Mouse (Mus musculus) large intestine, adult 2 months (tissue): ENCODE data around the gene Bgn. TPM values are rescaled to one million over a fixed set of nuclear protein-coding genes. Genes with fewer than 3 reads are reported as not detected.

ENCODE experiments used
- DNase-seq: peaks from one replicate; pipeline ENCODE4 v3.0.0-alpha.2; 2012; ENCODE audit warnings: low read depth, low spot score
- WGBS: fragments of 180-500 bp; shearing (Covaris S2); methylation state at CpG from one replicate; pipeline ENCODE4 v1.1.7; 2018; 5-methylcytosine and 5-hydroxymethylcytosine counted together
- polyA plus RNA-seq: library from polyadenylated mRNA; depleted of rRNA; stranded (reverse); fragments of >200 nt; gene quantifications from 2 replicates; pipeline ENCODE4 v1.2.3, GENCODE M21; 2012; rRNA removed

The Bgn gene
- 124 and 157 TPM in 2 replicates for polyA plus RNA-seq

GRCm38 (mm10) chrX:73483484-73483810 lies at the start of gene Bgn:
TSS of gene Bgn (plus strand) at chrX:73483602.
- 30% methylated on average over 11 of the region's 14 CpGs for WGBS
- no peak for DNase-seq

DNA sequence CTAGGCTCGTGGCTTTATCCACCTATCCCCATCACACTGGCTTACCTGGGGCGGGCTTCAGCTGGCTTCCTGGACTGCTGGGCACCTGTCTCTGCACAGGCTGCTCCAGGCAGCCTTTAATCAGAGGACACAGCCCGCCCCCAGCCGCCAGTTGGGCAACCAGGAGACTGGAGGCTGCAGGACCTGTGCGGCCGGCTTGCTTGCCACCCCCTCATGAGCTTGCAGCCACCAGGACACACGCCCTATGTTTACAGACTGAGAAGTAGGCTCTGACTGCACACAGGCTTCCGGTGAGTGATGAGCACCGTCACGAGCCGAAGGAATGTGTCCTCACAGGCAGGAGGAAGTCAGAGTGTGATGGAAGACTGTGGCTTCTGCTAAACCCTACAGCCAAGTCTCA lies 48.1 kb upstream of the Bgn start, which contains the start of gene Trex2:
Trex2 (minus strand) TSS at position 93 of the 400 bp plus-strand sequence.
- 40% methylated on average over 11 of the region's 11 CpGs for WGBS

DNA sequence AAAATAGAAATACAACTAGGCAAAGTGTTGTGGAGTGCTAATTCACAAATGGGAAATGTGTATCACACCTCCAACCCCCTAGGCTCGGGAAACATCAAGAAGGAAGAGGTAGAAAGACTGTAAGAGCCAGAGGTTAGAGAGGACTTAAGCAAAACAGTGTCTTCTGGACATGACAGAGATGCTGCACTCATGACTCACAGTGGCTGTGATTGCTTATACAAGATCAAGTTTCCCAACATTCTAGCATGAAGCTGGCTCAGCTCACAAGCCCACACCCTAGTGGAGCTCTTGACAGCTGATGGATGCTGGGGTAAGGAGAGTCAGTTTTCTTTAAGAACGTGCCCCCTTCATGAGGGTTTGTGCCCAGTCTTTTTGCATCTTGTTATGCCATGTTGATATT lies 42.0 kb upstream of the Bgn start:
- 69% methylated on average over 2 of the region's 2 CpGs for WGBS

More for the DNA sequence above, 48.1 kb upstream of the Bgn start, which contains the start of gene Trex2:
- DNase-seq: no peak

DNA sequence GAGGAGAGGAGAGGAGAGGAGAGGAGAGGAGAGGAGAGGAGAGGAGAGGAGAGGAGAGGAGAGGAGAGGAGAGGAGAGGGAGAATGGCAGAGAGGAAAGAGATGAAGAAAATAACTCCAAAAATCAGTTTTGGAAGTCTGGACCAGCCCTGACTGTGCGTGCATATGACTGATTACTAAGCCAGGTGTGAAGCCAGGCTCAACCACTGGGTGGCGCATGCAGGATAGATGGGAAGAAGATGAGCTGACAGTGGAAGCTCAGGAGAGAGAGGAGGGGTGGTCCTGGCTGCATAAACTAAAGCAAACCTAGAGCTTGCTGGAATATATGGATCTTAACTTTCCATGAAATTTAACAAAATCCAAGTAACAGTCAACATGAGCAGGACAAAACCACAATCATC lies 31.5 kb upstream of the Bgn start:
- WGBS: 26% methylated on average over 2 of the region's 2 CpGs
- DNase-seq: no peak

More for the DNA sequence above, 42.0 kb upstream of the Bgn start:
- no peak for DNase-seq

DNA sequence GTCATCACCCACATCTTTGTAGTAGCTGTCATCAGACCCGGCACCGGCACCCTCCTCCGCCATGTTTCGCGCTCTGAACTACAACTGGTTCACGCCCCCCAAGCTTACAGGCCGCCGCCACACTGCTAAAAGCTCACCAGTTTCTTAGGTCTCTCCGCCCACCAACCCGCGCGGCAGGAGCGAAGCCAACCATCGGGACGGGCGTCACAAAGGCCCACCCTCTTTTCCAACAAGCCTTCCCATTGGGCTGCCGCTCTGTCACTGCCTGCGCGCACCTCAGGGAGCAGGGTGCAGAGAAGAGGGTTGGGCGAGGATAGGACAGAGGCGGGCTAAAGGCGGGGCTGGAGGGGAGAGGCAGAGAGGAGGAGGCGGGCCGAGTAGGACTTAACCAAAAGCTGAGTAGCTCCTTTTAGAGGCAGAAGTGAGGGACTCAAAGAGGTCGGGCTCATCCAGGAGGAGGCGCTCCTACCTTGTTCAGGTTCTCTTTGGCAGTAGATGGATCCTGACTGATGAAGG lies 24.5 kb upstream of the Bgn start, which contains the start of gene Haus7:
Haus7 (minus strand) TSS at position 168 of the 516 bp plus-strand sequence.
- DNase-seq: peak; percentile 62
- WGBS: 20% methylated on average over 26 of the region's 26 CpGs

DNA sequence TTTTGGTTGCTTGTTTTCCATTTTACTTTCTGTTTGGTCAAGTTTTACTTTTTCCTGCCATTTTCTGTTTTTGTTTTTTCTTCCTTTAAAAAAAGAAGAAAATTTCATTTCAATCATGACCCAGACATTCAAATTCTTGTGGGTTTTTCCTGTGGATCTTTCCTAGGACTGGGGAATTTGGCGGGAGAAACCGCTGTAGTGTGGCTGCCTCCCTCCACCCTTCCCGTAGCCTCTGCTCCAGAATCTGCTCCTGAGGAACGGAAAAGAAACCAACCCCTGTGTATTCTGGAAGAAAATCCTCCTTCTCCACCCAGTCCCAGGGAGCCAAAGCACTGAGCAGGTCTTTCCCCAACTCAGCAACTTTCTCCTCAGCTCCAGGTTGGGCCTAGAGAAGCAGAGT lies 22.6 kb upstream of the Bgn start:
- WGBS: 76% methylated on average over 4 of the region's 4 CpGs

DNA sequence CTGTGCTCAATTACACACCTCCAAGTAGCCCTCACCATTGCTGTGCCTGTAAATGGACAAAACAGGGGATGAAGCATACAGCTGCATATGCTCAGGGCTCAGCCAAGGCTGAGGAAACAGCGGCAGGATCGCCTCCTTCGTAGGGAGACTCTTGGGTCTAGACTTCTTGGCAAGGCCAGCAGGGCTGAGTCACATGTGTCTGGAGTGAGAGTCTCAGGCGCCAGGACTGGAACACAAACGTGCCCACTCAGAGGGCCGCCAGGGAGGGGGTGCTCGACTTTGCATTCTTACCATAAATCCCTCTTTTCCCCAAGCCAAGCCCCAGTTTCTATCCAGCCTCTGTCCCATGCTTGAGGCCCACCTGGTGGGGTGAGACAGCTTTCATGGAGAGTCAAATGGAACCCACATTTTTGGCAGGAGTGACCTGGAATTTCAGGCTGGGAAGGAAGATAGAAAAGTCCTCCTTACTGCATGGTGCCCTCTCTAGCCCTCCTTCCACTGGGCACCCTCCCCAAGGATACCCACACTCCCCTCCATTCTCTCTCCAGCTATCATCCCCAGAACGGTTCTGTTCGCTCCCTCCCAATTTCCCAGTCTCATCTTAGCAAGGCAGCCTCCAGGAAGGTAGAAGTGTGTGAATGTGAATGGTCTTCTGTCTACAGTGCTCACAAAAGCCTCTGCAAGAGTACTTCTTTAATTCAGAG lies 17.8 kb upstream of the Bgn start:
- no peak for DNase-seq
- WGBS: 63% methylated on average over 9 of the region's 9 CpGs

More for the DNA sequence above, 22.6 kb upstream of the Bgn start:
- DNase-seq: no peak

- no peak for DNase-seq
- WGBS: 79% methylated on average over 5 of the region's 5 CpGs
These were observed 15.8 kb upstream of the Bgn start for GRCm38 (mm10) chrX:73467446-73468241.

GRCm38 (mm10) chrX:73468330-73468729 lies 15.1 kb upstream of the Bgn start:
- DNase-seq: no peak

GRCm38 (mm10) chrX:73468752-73469151 lies 14.7 kb upstream of the Bgn start:
- DNase-seq: no peak
- 40% methylated on average over 1 of the region's 1 CpGs for WGBS

More at GRCm38 (mm10) chrX:73468330-73468729, 15.1 kb upstream of the Bgn start:
- WGBS: 62% methylated on average over 3 of the region's 3 CpGs

- WGBS: 78% methylated on average over 3 of the region's 3 CpGs
These were observed 11.6 kb upstream of the Bgn start for GRCm38 (mm10) chrX:73471764-73472163.

GRCm38 (mm10) chrX:73474340-73475165 lies 8.8 kb upstream of the Bgn start:
- DNase-seq: no peak
- WGBS: 66% methylated on average over 12 of the region's 12 CpGs

More at GRCm38 (mm10) chrX:73471764-73472163, 11.6 kb upstream of the Bgn start:
- DNase-seq: no peak

GRCm38 (mm10) chrX:73475658-73476256 lies 7.6 kb upstream of the Bgn start:
- 88% methylated on average over 1 of the region's 1 CpGs for WGBS
- no peak for DNase-seq

DNA sequence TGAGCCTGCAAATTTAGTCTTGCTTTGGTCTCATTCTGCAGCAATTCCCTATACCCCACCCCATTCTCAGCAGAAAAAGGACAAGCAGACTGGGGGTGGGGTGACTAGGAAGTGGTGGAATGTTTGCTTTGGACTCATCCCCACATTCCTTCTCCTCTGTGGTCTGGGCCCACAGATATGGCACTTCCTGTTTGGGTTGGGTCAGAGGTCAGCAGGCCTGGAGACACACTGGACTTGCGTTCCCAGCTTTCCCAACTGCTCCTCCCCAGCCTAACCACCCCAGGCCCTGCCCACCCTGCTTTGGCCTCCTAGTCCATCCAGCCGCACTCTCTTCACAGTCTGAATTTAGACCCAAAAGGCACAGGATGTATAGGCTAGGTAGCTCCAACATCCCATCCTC lies 6.8 kb upstream of the Bgn start:
- 46% methylated on average over 2 of the region's 2 CpGs for WGBS
- DNase-seq: no peak

GRCm38 (mm10) chrX:73477500-73477899 lies 5.9 kb upstream of the Bgn start:
- WGBS: 72% methylated on average over 2 of the region's 2 CpGs

GRCm38 (mm10) chrX:73479656-73480055 lies 3.7 kb upstream of the Bgn start:
- DNase-seq: no peak

More at GRCm38 (mm10) chrX:73477500-73477899, 5.9 kb upstream of the Bgn start:
- no peak for DNase-seq

- no peak for DNase-seq
- WGBS: 51% methylated on average over 2 of the region's 2 CpGs
These were observed 3.1 kb upstream of the Bgn start for GRCm38 (mm10) chrX:73480334-73480733.

- no peak for DNase-seq
These were observed 539 bp upstream of the Bgn start for GRCm38 (mm10) chrX:73482643-73483483.

More at GRCm38 (mm10) chrX:73482643-73483483, 539 bp upstream of the Bgn start:
- 35% methylated on average over 4 of the region's 4 CpGs for WGBS
